Mouse (Mus musculus): Measurements from ENCODE around the gene Apba2.

DNA sequence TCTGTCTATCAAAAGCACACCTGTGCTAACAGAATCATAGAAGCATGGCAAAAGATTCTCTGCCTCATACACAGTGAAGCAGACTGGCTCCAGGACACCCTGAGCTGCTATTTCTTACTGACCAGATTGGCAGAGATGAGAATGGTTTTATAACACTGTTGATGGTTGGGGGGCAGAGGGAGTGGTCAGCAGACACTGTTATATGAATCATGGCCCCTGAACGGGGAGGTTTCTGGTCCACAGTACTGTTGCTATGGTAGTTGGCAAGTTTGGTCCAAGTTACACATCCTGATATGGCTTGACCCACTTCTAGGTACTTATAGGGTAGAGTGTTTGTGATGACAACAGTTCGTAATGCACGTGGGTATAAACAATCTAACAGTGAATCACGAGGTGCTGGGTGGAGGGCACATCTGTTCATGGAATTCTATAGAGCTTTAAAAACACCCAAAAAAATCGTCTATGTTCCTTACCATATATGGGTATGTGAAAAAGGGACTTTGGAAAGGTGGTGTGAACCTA, 49.6 kb upstream of the Apba2 start:
- TF ChIP-seq CTCF (IDR thresholded peaks at IDR 0.05; ENCODE audit: extremely low read depth, insufficient read depth, low read length) (no peak), POLR2A (IDR thresholded peaks at IDR 0.05; ENCODE audit: extremely low read depth, insufficient read depth, low read length) (no peak)
